Mouse (Mus musculus): ENCODE data around the gene Six1.

The Six1 gene

GRCm38 (mm10) chr12:73032665-73033064, 21.0 kb downstream of the Six1 start:
- no peak for DNase-seq

GRCm38 (mm10) chr12:73031315-73031714, 22.4 kb downstream of the Six1 start:
- DNase-seq, result no peak

GRCm38 (mm10) chr12:73025490-73025889, 28.2 kb downstream of the Six1 start:
- DNase-seq, result no peak

GRCm38 (mm10) chr12:73020941-73021340, 32.7 kb downstream of the Six1 start:
- DNase-seq, result peak; percentile 25

- no peak for DNase-seq
These were observed 33.3 kb downstream of the Six1 start for GRCm38 (mm10) chr12:73020422-73020821.

- no peak for DNase-seq
These were observed 34.8 kb downstream of the Six1 start for GRCm38 (mm10) chr12:73018838-73019237.

- DNase-seq, result no peak
These were observed 37.5 kb downstream of the Six1 start for GRCm38 (mm10) chr12:73016171-73016570.

- DNase-seq, result no peak
These were observed 39.4 kb downstream of the Six1 start for GRCm38 (mm10) chr12:73014311-73014710.

- no peak for DNase-seq
These were observed 40.9 kb downstream of the Six1 start for GRCm38 (mm10) chr12:73012824-73013223.

GRCm38 (mm10) chr12:73012136-73012785, 41.4 kb downstream of the Six1 start:
- DNase-seq, result no peak

- peak; percentile 51 for DNase-seq
These were observed 50.8 kb downstream of the Six1 start for GRCm38 (mm10) chr12:73002903-73003302.

GRCm38 (mm10) chr12:73002281-73002680, 51.4 kb downstream of the Six1 start:
- peak; percentile 29 for DNase-seq

- no peak for DNase-seq
These were observed 55.3 kb downstream of the Six1 start for GRCm38 (mm10) chr12:72998105-72999001.

- DNase-seq, result no peak
These were observed 57.0 kb downstream of the Six1 start for GRCm38 (mm10) chr12:72996646-72997045.

Measured in kidney, adult 11 months (tissue).